Mouse (Mus musculus): ENCODE data around the gene Mre11a. TPM values are rescaled to one million over a fixed set of nuclear protein-coding genes. Genes with fewer than 3 reads are reported as not detected.

Mre11a gene
- polyA plus RNA-seq, 1 experiment from 2014 or later: 40.5 TPM

DNA sequence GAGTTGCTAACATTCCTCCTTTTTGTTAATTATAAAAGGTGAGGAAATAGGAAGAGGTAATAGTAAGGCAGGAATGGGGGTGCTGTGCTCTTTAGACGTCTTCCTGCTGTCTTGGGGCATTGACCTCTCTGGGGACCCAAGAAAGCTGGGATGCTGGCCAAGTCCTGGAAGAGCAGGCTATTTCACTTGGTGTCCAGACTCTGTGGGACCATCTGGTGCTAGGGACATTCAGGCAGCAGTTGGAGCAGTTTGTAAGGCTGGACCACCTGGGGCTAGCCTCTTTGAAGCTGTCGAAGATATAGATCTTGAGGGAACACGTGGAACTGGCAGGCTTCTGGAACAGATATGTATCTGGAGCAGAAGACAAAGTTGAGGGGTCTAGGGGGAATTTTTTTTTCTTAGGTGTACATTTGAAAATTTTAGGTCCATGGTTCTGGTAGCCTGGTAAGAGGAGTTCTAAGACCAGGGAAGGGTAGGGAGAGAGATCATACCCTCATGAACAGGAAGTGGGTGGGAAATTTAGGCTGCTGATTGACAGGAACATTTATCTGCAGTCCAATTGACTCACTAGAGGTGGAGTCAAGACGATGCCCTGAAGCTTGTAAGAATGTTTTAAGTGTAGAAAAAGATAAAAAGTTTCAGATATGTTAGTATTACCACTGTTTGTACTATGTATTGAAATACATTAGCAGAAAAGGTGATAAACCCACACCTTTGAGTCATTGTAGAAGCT lies 72.6 kb downstream of the Mre11a start:
- peaks cover 23% of the 10 kb centered on the region for H3K27me3 ChIP-seq (ENCODE audit: control insufficient read depth, insufficient read depth, low read length)

DNA sequence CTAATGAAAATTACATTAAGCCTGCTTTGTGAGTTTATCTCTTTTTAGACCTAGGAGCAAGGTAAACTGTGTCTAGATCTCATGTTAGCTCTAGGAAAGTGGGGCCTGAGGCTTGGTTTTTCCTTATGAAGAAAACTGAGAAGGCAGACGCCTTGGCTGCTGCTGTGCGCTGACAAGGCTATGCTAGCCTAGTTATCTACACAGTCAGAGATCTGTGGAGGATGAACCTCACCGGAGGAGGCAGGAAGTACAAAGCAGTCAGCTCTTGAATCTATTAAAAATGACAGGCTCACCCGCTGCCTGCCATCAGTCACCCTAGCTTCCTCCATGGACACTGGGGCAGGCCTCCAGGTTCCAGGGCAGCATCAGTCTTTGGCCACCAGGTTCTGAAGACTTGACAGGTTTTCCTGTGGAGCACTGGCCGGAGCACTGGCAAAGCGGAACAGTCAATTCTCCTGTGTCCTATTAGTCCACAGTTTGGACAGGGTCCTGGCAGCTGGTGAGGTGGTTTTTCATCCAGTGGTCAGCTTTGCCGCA lies 73.8 kb downstream of the Mre11a start:
- DNase-seq (ENCODE audit: low spot score) (no peak), ATAC-seq (replicated peaks; ENCODE audit: low FRiP score) (no peak)
- 85% methylated on average over 7 of the region's 7 CpGs for WGBS
- H3K4me2 ChIP-seq (ENCODE audit: low read depth, low read length, severe bottlenecking): no peak overlapping the region
- no peaks in the 10 kb centered on the region for H3K36me3 ChIP-seq (ENCODE audit: control insufficient read depth, insufficient read depth, low read length)
- no peak overlapping the region for H3K4me3 ChIP-seq (ENCODE audit: low read depth, low read length)
- H3K27ac ChIP-seq (ENCODE audit: low read depth, low read length): no peak overlapping the region
- no peaks in the 10 kb centered on the region for H3K9me3 ChIP-seq (ENCODE audit: control insufficient read depth, low read length)
- peaks cover 23% of the 10 kb centered on the region for H3K27me3 ChIP-seq (ENCODE audit: control insufficient read depth, insufficient read depth, low read length)
- no peaks in the 10 kb centered on the region; the same call in 1 of the 2 replicates for H3K4me1 ChIP-seq (replicated peaks; ENCODE audit: control insufficient read depth, insufficient read depth, low read length)
- no peak overlapping the region for H3K9ac ChIP-seq (ENCODE audit: low read length)

More for the DNA sequence above, 72.6 kb downstream of the Mre11a start:
- Histone ChIP-seq H3K27ac (ENCODE audit: low read depth, low read length) (no peak overlapping the region), H3K9ac (ENCODE audit: low read length) (no peak overlapping the region), H3K9me3 (ENCODE audit: control insufficient read depth, low read length) (no peaks in the 10 kb centered on the region), H3K4me2 (ENCODE audit: low read depth, low read length, severe bottlenecking) (no peak overlapping the region), H3K4me1 (replicated peaks; ENCODE audit: control insufficient read depth, insufficient read depth, low read length) (no peaks in the 10 kb centered on the region; the same call in 1 of the 2 replicates), H3K4me3 (ENCODE audit: low read depth, low read length) (no peak overlapping the region), H3K36me3 (ENCODE audit: control insufficient read depth, insufficient read depth, low read length) (no peaks in the 10 kb centered on the region)
- WGBS: 68% methylated on average over 4 of the region's 4 CpGs
- DNase-seq (ENCODE audit: low spot score) (no peak), ATAC-seq (replicated peaks; ENCODE audit: low FRiP score) (no peak)

DNA sequence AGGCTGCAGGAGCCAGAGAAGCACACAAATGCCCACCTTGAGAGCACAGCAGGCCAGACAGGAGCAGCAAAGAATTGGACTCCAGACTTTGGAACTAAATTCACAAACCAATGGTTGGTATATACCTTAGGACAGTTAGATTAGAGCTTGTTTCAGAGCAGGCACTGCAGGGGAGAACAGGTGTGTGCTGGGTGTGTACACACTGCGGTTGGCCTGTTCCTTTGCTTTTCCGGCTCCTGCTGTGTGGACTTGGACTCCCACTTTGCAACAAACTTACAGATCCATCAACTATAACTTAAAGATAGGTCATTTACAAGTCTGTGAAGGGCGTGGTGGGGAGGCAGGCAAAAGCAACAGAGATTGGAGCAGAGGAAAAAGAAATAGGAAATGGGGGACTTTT lies 74.3 kb downstream of the Mre11a start:
- no peak overlapping the region for H3K9ac ChIP-seq (ENCODE audit: low read length)
- no peaks in the 10 kb centered on the region; the same call in 1 of the 2 replicates for H3K4me1 ChIP-seq (replicated peaks; ENCODE audit: control insufficient read depth, insufficient read depth, low read length)
- ATAC-seq (replicated peaks; ENCODE audit: low FRiP score): no peak
- no peak overlapping the region for H3K4me2 ChIP-seq (ENCODE audit: low read depth, low read length, severe bottlenecking)
- no peak overlapping the region for H3K4me3 ChIP-seq (ENCODE audit: low read depth, low read length)
- no peaks in the 10 kb centered on the region for H3K9me3 ChIP-seq (ENCODE audit: control insufficient read depth, low read length)
- DNase-seq (ENCODE audit: low spot score): no peak
- H3K27ac ChIP-seq (ENCODE audit: low read depth, low read length): no peak overlapping the region
- H3K27me3 ChIP-seq (ENCODE audit: control insufficient read depth, insufficient read depth, low read length): peaks cover 23% of the 10 kb centered on the region
- WGBS: 80% methylated on average over 3 of the region's 3 CpGs
- no peaks in the 10 kb centered on the region for H3K36me3 ChIP-seq (ENCODE audit: control insufficient read depth, insufficient read depth, low read length)

DNA sequence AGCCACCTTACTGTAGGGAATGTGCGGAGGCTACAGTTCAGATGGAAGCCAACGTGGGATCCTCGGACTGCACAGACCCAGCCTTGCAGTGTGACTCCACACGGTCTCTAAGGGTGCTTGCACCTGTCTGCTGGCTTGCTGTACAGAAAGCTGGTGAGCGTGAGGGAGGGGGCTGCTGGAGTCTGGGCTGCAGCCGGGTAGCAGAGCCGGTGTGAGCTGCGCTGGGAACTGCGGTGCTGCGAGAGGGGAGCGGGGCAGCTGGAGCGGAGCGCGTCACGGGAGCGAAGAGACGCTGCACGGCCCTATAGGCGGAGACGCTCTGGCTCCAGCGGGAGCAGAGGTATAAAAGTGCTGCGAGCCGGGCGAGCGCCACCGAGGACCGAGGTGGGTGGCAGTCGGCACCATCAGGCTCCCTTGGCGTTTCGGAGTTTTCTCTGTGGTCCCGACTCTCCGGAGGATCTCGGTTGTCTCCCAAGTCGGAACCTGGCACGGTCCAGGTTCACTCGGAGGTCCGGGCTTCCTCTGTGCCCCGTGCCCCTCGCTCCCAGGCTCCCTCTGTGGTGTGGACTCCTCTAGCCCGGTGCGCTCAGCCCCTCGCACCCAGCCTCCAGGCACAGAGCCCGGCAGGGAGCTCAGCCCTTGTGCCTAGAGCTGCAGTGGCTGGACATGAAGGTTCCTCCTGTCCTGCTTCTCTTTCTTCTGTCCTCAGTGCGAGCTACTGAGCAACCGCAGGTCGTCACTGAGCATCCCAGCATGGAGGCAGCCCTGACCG lies 75.6 kb downstream of the Mre11a start, which contains the start of gene Gpr83:
TSS of gene Gpr83 (plus strand) at position 343 of the 772 bp plus-strand sequence.
- Histone ChIP-seq H3K4me1 (replicated peaks; ENCODE audit: control insufficient read depth, insufficient read depth, low read length) (no peaks in the 10 kb centered on the region; the same call in 1 of the 2 replicates), H3K36me3 (ENCODE audit: control insufficient read depth, insufficient read depth, low read length) (no peaks in the 10 kb centered on the region), H3K9ac (ENCODE audit: low read length) (peak within 1 kb of the TSS; percentile 44), H3K9me3 (ENCODE audit: control insufficient read depth, low read length) (no peaks in the 10 kb centered on the region), H3K4me3 (ENCODE audit: low read depth, low read length) (peak within 1 kb of the TSS; percentile 41), H3K27me3 (ENCODE audit: control insufficient read depth, insufficient read depth, low read length) (peaks cover 23% of the 10 kb centered on the region), H3K27ac (ENCODE audit: low read depth, low read length) (no peak within 1 kb of the TSS), H3K4me2 (ENCODE audit: low read depth, low read length, severe bottlenecking) (peak within 1 kb of the TSS; percentile 82)
- DNase-seq (ENCODE audit: low spot score) (peak; percentile 76), ATAC-seq (replicated peaks; ENCODE audit: low FRiP score) (peak; percentile 91)
- WGBS: 2% methylated on average over 47 of the region's 47 CpGs

DNA sequence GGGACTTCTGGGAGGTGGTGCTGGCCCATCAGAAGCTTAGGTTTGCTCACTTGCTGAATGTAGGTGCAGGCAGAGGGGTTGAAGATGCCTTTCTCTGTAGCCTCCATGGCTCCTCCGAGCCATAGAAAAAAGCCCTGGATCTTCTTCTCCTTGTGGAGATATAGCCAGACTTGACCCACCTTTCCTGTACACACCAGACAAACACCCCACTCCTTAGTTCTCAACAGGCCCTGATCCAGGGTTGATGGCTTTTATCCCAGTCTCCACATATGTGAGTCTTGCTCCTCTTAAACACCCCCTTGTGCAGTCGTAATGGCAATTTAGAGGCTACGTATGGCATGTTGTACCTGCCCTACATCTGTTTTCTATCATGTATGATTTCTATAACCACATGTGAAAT lies 78.7 kb downstream of the Mre11a start:
- Histone ChIP-seq H3K36me3 (ENCODE audit: control insufficient read depth, insufficient read depth, low read length) (no peaks in the 10 kb centered on the region), H3K27ac (ENCODE audit: low read depth, low read length) (no peak overlapping the region), H3K4me1 (replicated peaks; ENCODE audit: control insufficient read depth, insufficient read depth, low read length) (no peaks in the 10 kb centered on the region; the same call in 1 of the 2 replicates), H3K4me2 (ENCODE audit: low read depth, low read length, severe bottlenecking) (no peak overlapping the region), H3K4me3 (ENCODE audit: low read depth, low read length) (no peak overlapping the region), H3K27me3 (ENCODE audit: control insufficient read depth, insufficient read depth, low read length) (peaks cover 23% of the 10 kb centered on the region), H3K9ac (ENCODE audit: low read length) (no peak overlapping the region), H3K9me3 (ENCODE audit: control insufficient read depth, low read length) (no peaks in the 10 kb centered on the region)
- DNase-seq (ENCODE audit: low spot score): no peak
- 87% methylated on average over 3 of the region's 3 CpGs for WGBS
- no peak for ATAC-seq (replicated peaks; ENCODE audit: low FRiP score)

DNA sequence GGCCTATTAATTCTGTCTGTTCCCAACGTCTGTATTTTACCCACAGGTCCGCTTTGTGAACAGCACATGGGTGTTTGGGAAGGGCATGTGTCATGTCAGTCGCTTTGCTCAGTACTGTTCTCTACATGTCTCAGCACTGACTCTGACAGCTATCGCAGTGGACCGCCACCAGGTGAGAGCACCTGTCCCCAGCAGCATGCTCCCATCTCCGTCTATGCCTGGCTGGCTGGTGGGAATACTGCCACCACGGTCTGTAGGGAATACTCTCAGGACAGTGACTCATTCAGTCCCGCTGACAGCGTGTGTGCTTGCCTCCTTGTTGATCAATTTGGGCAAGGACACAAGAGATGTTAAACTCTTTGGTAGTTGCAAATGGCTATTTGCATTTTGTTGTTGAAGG lies 80.3 kb downstream of the Mre11a start:
- H3K9me3 ChIP-seq (ENCODE audit: control insufficient read depth, low read length): no peaks in the 10 kb centered on the region
- no peaks in the 10 kb centered on the region; the same call in 1 of the 2 replicates for H3K4me1 ChIP-seq (replicated peaks; ENCODE audit: control insufficient read depth, insufficient read depth, low read length)
- peaks cover 12% of the 10 kb centered on the region for H3K27me3 ChIP-seq (ENCODE audit: control insufficient read depth, insufficient read depth, low read length)
- ATAC-seq (replicated peaks; ENCODE audit: low FRiP score) (no peak), DNase-seq (ENCODE audit: low spot score) (no peak)
- no peak overlapping the region for H3K9ac ChIP-seq (ENCODE audit: low read length)
- no peak overlapping the region for H3K4me2 ChIP-seq (ENCODE audit: low read depth, low read length, severe bottlenecking)
- 84% methylated on average over 9 of the region's 9 CpGs for WGBS
- H3K27ac ChIP-seq (ENCODE audit: low read depth, low read length): no peak overlapping the region
- no peak overlapping the region for H3K4me3 ChIP-seq (ENCODE audit: low read depth, low read length)
- no peaks in the 10 kb centered on the region for H3K36me3 ChIP-seq (ENCODE audit: control insufficient read depth, insufficient read depth, low read length)

DNA sequence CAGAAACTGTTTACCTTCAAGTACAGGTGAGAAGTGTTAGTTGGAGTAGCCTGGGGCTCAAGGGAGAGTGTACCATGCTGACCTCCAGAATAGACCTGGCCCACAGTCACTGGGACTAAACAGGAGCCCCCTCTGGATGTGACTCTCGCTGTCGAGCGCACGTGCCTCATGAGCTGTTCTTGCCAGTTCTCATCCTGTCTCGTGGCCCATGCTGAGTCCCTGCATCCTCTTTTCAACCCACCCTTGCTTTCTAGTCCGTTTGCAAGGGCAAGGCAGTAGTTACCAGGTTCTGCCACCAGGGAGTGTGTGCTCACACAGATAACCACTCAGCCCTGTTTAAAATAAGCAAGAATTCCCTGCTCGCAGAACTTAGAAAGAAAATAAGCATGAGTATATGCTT lies 82.5 kb downstream of the Mre11a start:
- no peaks in the 10 kb centered on the region for H3K4me1 ChIP-seq (replicated peaks; ENCODE audit: control insufficient read depth, insufficient read depth, low read length)
- no peak overlapping the region for H3K4me2 ChIP-seq (ENCODE audit: low read depth, low read length, severe bottlenecking)
- no peak overlapping the region for H3K9ac ChIP-seq (ENCODE audit: low read length)
- no peak overlapping the region for H3K4me3 ChIP-seq (ENCODE audit: low read depth, low read length)
- H3K9me3 ChIP-seq (ENCODE audit: control insufficient read depth, low read length): no peaks in the 10 kb centered on the region
- H3K27ac ChIP-seq (ENCODE audit: low read depth, low read length): no peak overlapping the region
- no peaks in the 10 kb centered on the region for H3K27me3 ChIP-seq (ENCODE audit: control insufficient read depth, insufficient read depth, low read length)
- peak; percentile 33; the same call in 1 of the 2 replicates for ATAC-seq (replicated peaks; ENCODE audit: low FRiP score)
- DNase-seq (ENCODE audit: low spot score): peak; percentile 53
- no peaks in the 10 kb centered on the region for H3K36me3 ChIP-seq (ENCODE audit: control insufficient read depth, insufficient read depth, low read length)
- WGBS: 39% methylated on average over 7 of the region's 7 CpGs

DNA sequence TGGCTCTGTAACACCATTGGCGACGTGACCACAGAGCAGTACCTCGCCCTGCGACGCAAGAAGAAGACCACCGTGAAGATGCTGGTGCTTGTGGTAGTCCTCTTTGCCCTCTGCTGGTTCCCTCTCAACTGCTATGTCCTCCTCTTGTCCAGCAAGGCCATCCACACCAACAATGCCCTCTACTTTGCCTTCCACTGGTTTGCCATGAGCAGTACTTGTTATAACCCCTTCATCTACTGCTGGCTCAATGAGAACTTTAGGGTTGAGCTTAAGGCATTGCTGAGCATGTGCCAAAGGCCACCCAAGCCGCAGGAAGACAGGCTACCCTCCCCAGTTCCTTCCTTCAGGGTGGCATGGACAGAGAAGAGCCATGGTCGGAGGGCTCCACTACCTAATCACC lies 83.9 kb downstream of the Mre11a start:
- no peak overlapping the region for H3K27ac ChIP-seq (ENCODE audit: low read depth, low read length)
- ATAC-seq (replicated peaks; ENCODE audit: low FRiP score) (no peak), DNase-seq (ENCODE audit: low spot score) (peak; percentile 21)
- H3K4me1 ChIP-seq (replicated peaks; ENCODE audit: control insufficient read depth, insufficient read depth, low read length): peaks cover 5% of the 10 kb centered on the region; the same call in 1 of the 2 replicates
- H3K4me2 ChIP-seq (ENCODE audit: low read depth, low read length, severe bottlenecking): no peak overlapping the region
- H3K4me3 ChIP-seq (ENCODE audit: low read depth, low read length): no peak overlapping the region
- no peak overlapping the region for H3K9ac ChIP-seq (ENCODE audit: low read length)
- H3K27me3 ChIP-seq (ENCODE audit: control insufficient read depth, insufficient read depth, low read length): no peaks in the 10 kb centered on the region
- no peaks in the 10 kb centered on the region for H3K36me3 ChIP-seq (ENCODE audit: control insufficient read depth, insufficient read depth, low read length)
- WGBS: 93% methylated on average over 8 of the region's 8 CpGs
- H3K9me3 ChIP-seq (ENCODE audit: control insufficient read depth, low read length): no peaks in the 10 kb centered on the region

Measured in forebrain, embryonic 11.5 days (tissue).